Mouse (Mus musculus) kidney, postnatal 10 days (tissue): ENCODE measurements around the gene Ppp1ca.

Experiments used
- DNase-seq: peaks from one replicate; pipeline ENCODE4 v3.0.0; 2021; ENCODE audit warnings: mixed read lengths

Gene Ppp1ca

GRCm38 (mm10) chr19:4155223-4156072 is 36.4 kb upstream of the Ppp1ca start:
- DNase-seq: no peak

- no peak for DNase-seq
Measured at GRCm38 (mm10) chr19:4156073-4156579, 35.7 kb upstream of the Ppp1ca start.

- DNase-seq: no peak
Measured at GRCm38 (mm10) chr19:4156771-4157170, 35.1 kb upstream of the Ppp1ca start.

GRCm38 (mm10) chr19:4159049-4159448 is 32.8 kb upstream of the Ppp1ca start:
- no peak for DNase-seq

GRCm38 (mm10) chr19:4162646-4163542 is 29.0 kb upstream of the Ppp1ca start, which contains the start of gene Rps6kb2:
Rps6kb2 (minus strand) TSS chr19:4163354.
- peak; percentile 99 for DNase-seq

- no peak for DNase-seq
Measured at GRCm38 (mm10) chr19:4163543-4163887, 28.4 kb upstream of the Ppp1ca start.

DNA sequence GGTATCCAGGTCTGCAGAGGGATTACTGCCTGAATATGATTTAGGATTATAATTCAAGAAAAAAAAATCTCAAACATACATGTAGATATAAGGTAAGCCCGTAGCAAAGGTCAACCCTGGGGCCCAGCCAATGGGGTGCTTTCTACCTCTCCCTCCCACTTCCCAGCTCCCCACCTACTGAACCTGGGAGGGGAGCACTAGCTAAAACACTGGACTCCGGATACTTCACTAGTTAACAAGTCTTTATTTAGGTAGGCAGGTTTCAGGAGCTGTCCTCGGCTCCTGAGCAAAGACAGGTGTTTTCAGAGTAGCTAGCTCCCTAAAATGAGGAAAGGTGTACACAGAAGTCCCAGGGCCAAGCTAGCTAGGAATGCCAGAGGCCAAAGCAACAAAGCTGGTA is 27.8 kb upstream of the Ppp1ca start:
- no peak for DNase-seq

- no peak for DNase-seq
Measured at GRCm38 (mm10) chr19:4164721-4165120, 27.1 kb upstream of the Ppp1ca start.

DNA sequence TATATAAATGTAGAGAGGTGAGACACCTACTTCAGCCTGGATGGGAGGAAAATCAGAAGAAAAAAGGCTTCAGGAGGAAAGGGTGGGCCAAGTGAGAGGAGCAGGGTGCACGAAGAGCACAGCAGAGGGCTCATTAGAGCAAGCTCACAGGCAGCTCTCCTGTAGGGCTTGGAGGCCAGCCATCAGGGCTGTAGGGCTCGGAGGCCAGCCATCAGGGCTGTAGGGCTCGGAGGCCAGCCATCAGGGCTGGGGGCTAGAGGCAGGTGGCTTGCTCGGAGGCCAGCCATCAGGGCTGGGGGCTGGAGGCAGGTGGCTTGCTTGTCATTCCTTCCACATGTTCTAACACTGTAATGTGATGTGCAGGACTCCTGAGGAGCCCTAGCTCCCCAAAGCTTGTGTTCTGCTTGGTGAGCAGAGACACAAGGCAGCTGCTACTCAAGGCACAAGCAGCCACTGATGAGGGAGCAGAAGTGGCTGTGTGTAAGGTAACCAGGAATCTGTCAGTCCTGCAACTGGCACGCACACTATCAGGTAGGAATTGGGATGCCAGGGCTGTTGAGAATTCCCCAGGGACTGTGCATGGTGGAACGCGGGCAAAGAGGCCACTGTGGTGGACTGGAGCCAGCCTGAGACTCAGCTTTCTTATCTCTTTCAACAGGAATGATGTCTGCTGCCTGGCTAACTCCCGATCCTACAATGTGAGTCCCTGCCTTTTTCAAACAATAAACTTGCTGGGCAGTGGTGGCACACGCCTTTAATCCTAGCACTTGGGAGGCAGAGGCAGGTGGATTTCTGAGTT is 25.0 kb upstream of the Ppp1ca start:
- DNase-seq: no peak

- peak; percentile 100 for DNase-seq
Measured at GRCm38 (mm10) chr19:4169378-4169784, 22.5 kb upstream of the Ppp1ca start.

DNA sequence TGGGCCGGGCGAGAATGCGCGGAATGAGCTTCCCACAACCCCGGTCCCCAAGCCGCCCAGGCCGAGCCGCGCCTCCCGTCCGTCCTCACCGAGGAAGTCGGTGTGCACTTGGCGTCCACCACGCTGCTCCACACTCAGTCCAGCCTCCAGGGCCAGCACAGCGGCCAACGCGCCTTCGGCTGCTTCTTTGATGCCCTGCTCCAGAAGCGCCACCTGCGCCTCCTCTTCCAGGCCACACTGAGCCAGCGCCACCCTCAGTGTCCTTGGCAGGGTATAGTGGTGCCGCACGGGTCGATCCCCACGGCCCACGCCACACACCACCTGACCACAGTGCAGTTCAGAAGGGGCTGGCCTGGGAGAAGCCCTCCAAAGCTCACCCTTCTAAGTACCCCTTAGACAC is 22.1 kb upstream of the Ppp1ca start:
- no peak for DNase-seq

DNA sequence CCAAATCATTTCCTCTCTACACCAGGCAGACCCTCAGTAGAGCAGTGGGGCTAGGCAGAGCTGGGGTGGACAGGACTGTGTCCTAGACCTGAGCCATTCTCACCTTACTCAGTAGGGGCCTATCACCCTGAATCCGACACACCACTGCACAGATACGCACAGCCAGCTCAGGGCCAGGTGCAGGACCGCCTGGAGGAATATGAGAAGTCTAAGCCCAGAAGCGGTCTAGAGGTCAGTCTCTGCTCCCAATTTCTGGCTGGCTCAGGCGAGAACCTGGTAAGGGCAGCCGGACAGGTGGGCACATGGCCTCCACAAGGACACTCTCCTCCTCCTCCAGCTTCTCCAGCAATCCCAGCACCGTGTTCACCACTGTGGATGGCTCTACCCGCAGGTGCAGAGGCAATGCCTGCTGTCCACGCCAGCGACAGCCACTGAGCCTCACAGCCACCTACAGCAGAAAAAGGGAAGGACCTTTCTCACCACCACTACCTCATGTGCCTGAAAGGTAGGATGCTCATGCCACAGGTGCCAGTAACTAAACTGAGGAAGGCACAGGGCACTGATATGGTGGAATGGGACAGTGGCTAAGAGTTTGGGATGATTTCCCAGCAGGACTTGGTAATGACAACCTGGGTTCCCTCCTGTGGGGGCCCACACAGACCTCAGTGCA is 21.0 kb upstream of the Ppp1ca start:
- DNase-seq: no peak

GRCm38 (mm10) chr19:4171393-4172290 is 20.2 kb upstream of the Ppp1ca start:
- peak; percentile 17 for DNase-seq

DNA sequence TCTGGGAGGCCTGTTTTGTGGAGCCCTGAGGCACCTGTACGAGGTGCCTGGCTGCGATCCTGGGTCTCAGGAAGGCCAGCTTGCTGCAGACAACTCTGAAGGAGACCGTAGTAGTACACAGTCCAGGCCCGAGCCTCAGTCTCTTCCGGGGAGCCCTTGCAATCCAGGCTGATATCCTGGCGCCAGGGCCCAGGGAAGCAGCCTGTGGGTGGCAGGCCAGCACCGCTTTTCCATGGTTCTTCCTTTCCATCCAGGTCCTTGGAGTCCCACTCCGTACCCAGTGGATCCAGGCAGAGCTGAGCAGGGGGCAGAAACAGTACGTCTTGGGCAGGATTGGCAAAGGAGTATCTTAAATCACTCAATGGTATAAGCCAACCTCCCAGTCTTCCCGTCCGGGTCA is 18.9 kb upstream of the Ppp1ca start:
- DNase-seq: peak; percentile 15

DNA sequence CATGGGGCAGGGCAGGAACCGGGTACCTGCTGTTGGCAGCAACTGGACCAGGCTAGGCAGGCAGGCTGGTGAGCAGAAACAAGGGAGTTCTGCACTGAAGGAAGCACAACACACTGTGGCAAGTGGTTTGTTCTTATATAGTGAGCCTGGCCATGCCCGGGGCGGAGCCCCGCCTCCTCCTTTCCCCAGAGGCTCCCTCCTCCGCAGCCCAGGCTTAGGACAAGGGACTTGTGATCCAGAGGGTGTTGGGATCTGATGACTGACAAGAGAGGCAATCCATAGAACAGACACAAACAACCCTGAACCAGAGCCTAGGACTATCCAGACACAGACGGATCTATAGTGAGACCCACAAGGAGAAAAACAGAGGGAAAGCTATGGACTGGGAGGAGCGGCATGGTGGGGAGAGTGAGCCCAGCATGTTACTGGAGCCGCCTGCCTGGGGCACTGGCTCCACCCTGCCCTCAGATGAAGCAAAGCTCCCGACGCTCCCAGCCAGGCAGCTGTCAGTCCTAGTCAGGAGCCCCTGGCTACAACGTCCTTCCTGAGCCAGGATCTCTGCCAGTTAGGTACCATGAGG is 16.4 kb upstream of the Ppp1ca start, which contains the start of gene Carns1:
TSS of gene Carns1 (minus strand) at position 112 of the 580 bp plus-strand sequence.
- DNase-seq: peak; percentile 60

DNA sequence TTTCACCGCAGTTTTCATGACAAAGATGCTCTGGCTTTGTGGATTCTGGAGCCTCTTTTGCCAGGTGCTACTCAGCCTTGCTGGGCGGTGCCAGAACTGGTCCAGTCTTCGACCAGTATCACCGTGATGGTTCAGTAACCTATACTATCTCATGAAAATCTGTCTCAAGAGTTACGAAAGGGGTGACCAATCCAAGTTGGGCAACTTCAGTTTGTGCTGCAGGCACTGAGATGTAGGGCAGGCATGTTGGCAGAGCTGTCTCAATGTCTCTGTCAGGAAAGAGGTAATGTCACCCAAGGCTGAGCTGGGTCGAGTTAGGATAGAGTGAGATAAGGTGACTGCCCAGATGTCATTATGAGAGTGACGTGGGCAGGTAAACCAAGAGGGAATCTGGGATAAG is 11.5 kb upstream of the Ppp1ca start:
- no peak for DNase-seq

- DNase-seq: peak; percentile 71
Measured at GRCm38 (mm10) chr19:4181892-4182291, 10.0 kb upstream of the Ppp1ca start.

DNA sequence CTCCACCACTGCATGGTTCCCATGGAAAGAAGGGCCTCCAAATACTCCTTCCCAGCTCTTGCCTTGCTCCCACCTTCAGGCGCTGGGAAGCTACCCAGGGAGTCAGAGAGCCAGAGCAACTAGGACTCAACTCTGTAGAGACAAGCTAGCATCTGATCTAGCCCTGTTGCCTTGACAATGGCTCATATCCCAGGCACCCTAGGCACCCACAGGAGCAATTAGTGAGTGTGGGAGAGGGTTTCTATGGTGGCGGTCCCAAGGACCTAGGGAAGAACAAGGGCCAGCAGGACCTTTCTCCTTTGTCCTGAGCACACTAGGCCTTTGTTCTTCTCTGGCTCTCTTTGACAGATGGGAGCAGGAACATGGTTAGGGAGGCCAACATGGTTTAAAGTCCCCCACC is 8.2 kb upstream of the Ppp1ca start:
- no peak for DNase-seq

DNA sequence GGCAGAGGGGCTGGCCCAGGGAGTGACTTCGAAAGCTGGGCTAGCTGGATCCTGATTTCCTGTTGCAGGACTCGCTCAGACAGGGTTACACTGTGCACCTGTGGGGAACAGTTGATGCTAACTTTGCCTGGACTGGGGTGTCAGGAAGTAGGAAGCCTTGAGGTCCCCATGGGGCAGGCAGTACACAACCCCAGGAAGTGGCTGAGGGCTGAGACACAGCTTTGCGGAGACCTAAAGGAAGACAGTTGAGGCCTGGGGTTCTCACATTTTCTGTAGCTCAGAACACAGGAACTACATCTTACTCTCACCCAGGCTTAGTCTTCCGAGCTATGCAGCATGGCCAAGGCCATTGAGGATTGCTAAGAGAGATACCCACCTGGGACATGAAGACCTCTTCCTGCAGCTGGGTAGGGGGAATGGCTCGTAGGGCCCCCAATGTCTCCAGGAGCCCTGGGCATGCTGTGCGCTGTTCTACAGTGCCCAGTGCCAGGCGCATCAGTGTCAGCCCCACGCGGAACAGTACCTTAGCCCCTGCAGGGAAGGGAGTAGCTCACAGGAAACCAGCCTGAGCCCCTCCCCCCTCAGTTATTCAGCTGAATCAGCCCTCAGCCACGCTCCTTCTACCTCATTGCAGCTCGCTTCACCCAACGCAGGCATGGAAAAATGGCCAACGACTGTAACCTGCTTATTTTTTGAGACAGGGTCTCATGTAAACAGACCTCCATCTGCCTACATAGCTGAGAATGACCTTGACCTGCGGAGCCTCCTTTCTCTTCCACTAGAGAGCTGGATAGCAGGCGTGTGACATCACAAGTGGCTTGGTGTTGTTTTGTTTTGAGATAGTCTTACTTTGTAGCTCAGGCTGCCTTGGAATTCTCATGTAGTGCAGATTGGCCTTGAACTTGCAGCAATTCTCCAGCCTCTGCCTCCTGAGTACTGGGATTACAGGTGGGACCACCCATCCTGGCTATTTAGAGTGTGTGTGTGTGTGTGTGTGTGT is 6.6 kb upstream of the Ppp1ca start:
- DNase-seq: peak; percentile 68
